Mouse (Mus musculus) heart, adult 10 weeks (tissue): ENCODE data around the gene Insl5. TPM values are rescaled to one million over a fixed set of nuclear protein-coding genes. Genes with fewer than 3 reads are reported as not detected.

Experiments used
- polyA plus RNA-seq: library from polyadenylated mRNA; stranded (reverse); fragments of 350-450 nt; fragmentation: Illumina TruSeq; extraction: RNeasy Lipid Tissue Mini Kit (QIAGEN cat#74804); gene quantifications from one replicate; pipeline ENCODE4 v1.2.3, GENCODE M21; 2014; ENCODE audit warnings: low read depth, low replicate concordance

The Insl5 gene
- polyA plus RNA-seq, result not detected

DNA sequence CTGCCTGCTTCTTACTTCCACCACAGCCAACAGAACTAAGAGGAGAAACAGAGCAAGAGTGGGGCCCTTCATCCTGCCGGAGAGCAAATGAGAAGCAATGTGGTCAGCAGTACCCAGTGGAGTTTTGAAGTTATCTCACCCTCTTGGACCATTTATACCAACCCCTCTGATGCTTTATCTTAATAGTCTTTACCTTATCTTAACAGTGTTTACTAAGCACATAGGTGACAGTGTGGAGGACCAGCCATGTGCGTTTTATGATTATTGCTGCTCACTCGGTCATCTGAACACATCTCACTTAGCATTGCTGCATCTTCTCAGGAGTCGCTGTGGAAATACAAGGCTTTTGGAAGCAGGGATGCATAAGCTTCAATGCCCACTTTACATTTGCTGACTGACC is at the start of gene Insl5:
Gene Insl5, minus strand, starts transcription at position 222 of the 400 bp plus-strand sequence.

DNA sequence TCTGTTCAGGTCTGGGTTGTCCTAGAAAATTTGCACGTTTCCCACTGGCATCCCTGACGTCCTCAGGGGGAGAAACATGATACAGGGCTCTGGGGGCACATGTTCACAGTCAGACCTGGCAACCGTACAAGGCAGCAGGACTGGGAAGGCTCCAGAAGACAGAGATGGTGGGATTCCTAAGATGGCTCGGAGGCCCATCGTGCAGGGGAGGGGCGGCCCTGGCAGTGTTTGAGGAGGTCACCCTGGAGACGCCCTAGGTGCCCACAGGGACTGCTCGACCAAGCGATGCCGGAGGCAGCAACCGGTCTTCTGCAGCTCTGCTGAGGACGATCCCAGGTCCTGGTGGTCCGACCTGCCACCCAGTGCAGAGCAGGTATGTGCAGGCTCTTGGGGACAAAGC is 48.2 kb downstream of the Insl5 start, which contains the start of gene Tctex1d1:
Gene Tctex1d1, plus strand, starts transcription at position 167 of the 400 bp plus-strand sequence.

Other genes starting within 250 kb of the Insl5 start
- gene Tctex1d1, start 48.2 kb downstream of the Insl5 start, polyA plus RNA-seq, result not detected
- gene Mier1, start 87.5 kb upstream of the Insl5 start, polyA plus RNA-seq, result 19.1 TPM
- 0.60 TPM for gene Wdr78, start 87.7 kb upstream of the Insl5 start, polyA plus RNA-seq
- gene Slc35d1, start 188.3 kb upstream of the Insl5 start, polyA plus RNA-seq, result 6.8 TPM